Mouse (Mus musculus) c-Kit-negative CD71-positive TER-119-positive erythroid progenitor cells, embryonic 14.5 days (primary cell): ENCODE results near the gene Rnf186.

Experiments
- DNase-seq: peaks from one replicate; pipeline ENCODE4 v3.0.0-alpha.2; 2013; ENCODE audit warnings: low read depth, low spot score

The Rnf186 gene

DNA sequence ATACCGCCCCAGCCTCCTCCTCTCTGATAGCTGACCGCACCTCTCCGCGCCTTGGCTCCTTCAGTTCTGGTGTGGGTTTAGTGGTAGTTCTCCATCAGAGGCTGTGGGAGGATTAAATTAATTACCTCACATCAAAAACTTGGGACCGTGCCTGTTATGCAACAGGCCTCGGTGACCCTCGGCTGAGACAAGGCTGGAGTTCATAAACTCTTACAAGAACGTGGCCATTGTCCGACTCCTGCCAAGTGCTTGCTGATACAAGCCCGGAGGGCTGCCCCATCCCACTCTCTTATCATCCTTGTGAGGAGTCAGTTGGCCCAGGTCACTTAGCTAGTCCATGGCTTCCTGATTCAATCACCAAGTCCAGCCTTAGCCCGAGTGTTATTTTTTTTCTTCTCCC, 46.4 kb downstream of the Rnf186 start:
- no peak for DNase-seq

DNA sequence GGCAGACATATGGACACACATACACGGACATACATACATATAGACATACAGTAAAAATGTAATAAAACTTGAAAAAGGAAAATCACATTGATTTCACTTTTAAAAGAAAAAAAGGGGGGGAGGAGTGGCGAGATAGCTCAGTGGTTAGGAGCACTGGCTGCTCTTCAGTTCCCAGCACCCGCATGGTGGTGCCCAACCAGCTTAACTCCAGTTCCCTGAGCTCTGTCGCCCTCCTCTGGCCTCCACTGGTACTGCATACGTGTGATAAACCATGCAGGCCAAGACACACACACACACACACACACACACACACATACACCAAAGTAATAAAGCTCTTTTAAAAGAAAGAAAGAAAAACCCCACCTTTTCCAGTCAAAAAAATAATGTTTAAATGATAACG, 47.9 kb downstream of the Rnf186 start:
- DNase-seq = no peak
